Mouse (Mus musculus): ENCODE data around the gene Serping1.

GRCm38 (mm10) chr2:84800304-84800703 is 25.1 kb upstream of the Serping1 start:
- TF ChIP-seq CTCF (conservative IDR thresholded peaks at IDR 0.05; ENCODE audit: insufficient read depth, insufficient read length, low read depth, low read length), result no peak
- TF ChIP-seq POLR2A (IDR thresholded peaks at IDR 0.05; ENCODE audit: low read depth, low read length), result no peak
